Mouse (Mus musculus) ES-Bruce4 (cell line): ENCODE results near the gene Gp1ba.

Experiments
- CTCF ChIP-seq: IDR thresholded peaks from one replicate; pipeline ENCODE4 v1.8.1; 2011; ENCODE audit warnings: low read depth, low read length
- EP300 ChIP-seq: IDR thresholded peaks from 2 replicates; pipeline ENCODE4 v1.6.1; 2011; ENCODE audit warnings: low read depth, low read length; ENCODE audit not compliant: insufficient read depth
- POLR2A ChIP-seq: IDR thresholded peaks from one replicate; pipeline ENCODE4 v1.8.1; 2011; ENCODE audit warnings: low read length; ENCODE audit not compliant: insufficient read depth

DNA sequence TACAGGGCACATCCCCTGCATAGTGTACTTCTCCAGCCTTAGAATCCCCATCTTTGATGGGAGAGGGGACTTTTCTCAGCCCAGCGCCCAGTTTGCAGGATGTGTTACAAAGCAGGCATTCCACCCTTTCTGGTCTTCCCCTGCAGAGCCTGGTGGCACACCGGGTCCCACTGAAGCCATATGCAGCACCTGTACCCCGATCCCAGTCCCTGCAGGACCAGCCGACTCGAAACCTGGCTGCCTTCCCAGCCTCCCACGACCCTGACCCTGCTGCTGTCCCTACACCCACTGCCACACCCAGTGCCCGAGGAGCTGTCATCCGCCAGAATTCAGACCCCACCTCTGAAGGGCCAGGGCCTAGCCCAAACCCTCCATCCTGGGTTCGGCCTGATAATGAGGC is 31.3 kb upstream of the Gp1ba start:
- no peak for TF ChIP-seq CTCF
- TF ChIP-seq EP300 = no peak
- no peak for TF ChIP-seq POLR2A
